Mouse (Mus musculus) natural killer cell, adult 2 months (primary cell): ENCODE measurements around the gene Adgrl3.
"Not testable (repeated sequence)": the region's sequence is repeated elsewhere in the genome, so short reads cannot be mapped to it uniquely, and the experiment has no call there.

Experiments used
- DNase-seq, 2 experiments: peaks; one replicate each; pipeline ENCODE4 v3.0.0; 2022; ENCODE audit warnings: low spot score in 2 of 2

The Adgrl3 gene

DNA sequence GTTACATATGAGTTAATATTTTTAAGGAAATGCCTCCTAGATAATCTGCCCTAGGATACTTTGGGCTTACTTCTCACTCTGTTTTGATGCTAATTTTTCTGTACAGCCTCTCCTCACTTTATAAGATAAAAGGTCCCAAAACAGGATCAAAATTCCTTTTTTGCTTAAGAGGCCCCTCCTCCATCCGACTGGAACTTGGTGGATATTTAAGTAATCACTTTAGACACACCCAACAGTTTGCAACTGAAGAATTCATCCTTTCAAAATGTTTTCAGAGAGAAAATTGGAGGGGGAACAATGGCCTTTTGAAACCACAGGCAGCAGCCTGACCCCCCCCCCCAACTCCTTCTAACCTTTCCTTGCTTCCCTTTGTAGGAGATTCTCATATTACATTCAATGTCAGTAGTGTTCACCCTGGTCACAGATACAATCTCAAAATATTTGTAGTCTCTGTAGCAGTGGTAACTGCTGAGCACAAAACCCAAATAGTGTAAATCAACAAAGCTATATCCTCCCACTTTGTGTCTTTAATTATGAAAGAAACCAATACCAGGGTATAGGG, 385.7 kb downstream of the Adgrl3 start:
- no peak for DNase-seq

DNA sequence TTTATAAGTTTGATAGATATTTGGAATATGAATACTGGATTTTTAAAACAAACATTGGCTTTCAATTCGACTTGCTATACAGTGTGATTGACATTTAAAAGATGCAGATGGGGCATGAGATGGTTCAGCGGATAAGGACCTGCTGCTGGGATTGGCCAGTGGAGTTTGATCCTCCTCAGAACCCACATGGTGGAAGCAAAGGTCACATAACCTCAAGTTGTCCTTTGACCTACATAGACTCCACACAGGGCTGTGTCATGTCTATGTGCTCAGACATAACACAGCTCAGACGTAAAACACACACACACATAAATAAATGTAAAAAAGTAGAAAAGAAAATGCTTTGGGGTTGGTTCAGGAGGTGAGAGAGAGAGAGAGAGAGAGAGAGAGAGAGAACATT, 397.4 kb downstream of the Adgrl3 start:
- no peak for DNase-seq

DNA sequence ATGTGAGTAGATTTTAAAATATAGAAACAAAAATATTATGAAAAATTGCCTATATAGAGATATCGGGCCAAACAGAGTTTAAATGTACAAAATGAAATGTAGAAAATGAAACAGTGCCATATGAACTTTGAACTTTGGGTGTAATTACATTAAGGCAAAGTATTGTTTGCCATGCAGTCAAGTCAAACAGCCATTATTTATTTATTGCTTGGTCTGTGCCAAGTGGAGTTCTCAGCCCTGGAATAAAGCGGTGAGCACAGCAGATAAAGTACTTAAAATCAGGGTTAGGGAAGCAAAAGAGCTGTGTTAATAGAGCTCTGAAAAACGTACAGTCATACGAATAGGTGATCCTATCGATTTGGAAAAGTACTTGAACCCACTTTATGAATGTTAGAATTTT, 407.5 kb downstream of the Adgrl3 start:
- DNase-seq, result no peak

DNA sequence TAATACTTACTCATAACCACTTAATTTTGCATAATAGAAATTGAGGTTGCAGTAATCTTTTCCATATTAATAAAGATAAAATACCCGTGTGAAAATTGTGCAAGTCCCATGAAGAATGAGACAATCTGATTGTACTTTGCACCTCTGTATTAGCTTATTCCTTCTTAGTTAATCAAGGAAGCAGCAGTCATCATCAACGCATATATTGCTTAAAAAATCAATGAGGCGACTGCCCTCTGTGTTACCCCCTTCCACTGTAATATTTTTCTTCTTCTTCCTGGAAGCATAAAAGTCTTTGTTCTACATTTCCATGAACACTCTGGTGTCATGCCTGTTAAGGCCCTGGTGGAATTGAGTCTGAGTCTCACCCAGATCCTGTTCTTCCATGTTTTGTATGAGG, 416.4 kb downstream of the Adgrl3 start:
- no peak for DNase-seq

DNA sequence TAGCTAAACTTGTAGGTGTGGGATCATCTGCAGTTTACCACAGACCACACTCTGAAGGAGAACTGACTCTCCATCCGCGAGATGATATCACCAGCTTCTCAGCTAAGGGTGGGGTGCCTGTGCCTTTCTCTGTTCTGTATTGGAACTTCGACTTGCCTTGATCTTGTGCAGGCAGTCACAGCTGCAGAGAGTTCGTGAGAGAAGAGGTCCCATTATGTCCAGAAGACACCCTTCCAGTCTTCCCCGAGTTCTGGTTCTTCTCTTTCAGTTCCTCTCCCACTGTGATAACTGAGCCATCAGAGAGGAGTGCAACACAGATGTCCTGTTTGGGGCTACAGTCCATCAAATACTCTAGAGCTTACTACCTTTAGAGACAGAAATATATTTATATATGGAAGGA, 422.2 kb downstream of the Adgrl3 start:
- DNase-seq, result no peak

DNA sequence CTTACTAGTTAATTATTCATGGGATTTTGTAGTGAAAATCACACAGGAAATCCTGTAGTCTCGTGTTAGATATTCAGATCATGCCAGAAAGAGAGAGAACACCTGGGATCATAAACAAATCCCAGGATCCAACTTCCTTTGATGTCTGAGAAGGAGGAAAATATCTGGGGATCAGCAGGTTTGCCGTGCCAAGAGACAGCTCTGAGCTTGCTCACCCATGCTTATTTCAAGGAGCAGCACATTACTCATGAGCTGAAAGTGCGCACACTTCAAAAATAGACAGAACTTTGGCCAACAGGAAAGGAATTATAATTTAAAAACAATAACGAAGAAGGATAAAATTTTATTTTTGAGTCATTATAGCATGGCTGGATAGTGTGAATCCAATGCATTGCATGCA, 446.0 kb downstream of the Adgrl3 start:
- DNase-seq, result no peak

DNA sequence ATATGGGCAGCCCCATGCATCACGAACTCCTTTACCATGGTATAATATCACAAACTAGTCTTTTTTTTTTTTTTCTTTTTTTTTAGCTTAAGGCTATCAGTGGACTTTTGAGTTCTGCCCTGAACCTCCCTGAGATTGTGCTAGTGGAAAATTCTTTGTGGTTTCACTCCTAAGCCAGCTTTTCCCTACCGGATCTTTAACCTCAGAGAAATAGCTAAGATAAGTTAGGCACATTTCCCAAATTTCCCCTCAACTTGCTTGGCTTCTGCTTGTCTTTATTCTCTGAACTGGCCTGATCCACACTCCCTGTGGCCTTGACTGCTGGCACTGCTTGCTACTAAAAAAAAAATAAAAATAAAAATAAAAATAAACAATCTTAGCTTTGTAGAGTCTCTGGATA, 454.7 kb downstream of the Adgrl3 start:
- no peak for DNase-seq

DNA sequence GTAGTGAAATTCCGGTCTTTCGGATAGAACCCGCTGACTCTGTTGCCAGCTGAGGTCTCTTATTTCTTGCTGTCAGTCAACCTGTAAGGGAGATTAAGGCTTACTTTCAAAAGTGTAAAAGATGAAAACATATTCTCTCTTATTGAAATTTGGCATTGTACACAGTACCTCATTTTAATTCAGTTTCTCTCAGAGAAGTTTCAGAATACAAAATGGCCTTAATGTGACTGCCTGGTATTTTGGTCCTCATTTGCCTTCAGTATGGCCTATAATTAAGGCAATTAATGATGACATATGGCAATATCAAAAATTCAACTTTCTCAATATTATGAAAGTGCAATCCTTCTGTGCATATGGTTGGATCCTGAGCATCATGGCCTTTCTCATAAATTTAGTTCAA, 455.5 kb downstream of the Adgrl3 start:
- DNase-seq, result no peak

DNA sequence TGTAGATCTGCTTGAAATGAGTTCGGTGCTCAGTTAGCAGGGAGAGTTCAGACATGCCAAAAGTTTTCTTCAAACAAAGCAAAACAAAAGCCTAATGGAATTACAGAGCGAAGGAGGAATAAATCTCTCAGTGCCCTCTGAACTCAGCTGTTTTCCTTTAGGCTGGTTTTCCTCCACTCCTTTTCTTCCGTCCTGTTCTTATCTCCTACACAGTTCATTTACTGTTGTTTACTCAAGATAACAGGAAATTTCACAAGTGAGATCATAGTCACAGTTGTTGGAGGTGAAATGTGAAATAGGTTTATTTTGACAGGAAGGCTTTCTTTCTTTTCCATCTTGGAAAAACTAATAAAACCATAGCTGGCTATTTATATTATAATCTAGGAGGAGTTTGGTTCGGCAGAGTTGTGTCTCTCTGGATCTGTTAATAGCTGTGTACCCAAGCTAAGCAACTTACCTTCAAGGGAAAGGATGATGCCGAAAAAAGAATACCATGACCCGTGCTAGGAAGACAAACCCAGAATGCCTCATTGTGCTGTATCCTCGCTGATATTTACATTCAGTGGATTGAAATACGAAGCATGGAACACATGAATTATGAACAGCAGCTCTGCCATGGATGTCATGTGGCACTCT, 456.2 kb downstream of the Adgrl3 start:
- no peak for DNase-seq

DNA sequence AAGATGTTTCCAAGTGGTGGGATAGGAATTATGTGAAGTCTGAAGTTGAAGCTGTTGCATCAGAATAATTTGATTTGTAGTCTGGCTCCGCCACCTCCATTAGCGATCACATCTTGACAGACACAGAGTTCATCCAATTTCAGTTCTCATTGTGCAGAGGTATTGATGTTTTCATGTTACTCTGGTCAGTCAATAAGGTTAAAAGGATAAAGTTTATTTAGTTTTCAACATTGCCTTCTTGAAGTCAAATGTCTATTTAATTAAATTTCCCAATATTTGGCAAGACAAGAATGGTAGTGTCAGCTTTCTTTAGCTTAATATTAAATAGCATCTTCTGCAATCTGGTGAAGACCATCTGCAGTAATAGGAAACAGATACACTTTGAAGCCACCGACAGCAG, 461.0 kb downstream of the Adgrl3 start:
- DNase-seq, result no peak

DNA sequence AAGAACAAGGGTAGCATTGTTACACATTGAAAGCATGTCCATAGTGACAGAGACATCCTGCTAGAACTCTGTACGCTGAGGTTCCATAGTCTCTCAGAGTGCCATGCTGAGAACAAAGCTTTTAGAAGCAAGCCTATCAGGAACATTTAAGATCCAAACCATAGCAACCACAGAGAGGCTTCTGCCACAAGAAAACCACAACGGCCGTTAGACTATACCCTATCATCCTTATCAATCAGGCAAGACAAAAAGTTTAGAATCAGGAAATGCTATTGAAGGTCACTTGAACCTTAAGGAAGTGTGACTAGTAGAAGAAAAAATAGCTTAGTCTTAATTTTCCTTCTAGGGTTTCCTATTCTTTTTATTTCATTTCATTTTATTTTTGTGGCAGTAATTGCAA, 464.0 kb downstream of the Adgrl3 start:
- no peak for DNase-seq

DNA sequence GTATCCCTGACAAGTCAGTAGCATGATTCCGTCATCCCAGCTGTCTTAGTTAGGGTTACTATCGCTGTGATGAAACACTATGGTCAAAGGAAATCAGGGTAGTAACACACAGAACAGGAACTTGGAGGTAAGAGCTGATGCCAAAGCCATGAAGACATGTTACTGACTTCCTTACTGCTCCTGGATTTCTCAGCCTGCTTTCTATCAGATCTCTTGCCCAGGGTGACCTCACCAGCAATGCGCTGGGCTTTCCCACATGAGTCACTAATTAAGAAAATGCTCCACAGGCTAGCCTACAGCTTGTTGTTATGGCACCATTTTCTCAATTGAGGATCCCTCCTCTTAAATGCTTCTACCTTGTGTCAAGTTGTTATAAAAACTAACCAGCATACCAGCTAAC, 481.1 kb downstream of the Adgrl3 start:
- DNase-seq, result no peak

DNA sequence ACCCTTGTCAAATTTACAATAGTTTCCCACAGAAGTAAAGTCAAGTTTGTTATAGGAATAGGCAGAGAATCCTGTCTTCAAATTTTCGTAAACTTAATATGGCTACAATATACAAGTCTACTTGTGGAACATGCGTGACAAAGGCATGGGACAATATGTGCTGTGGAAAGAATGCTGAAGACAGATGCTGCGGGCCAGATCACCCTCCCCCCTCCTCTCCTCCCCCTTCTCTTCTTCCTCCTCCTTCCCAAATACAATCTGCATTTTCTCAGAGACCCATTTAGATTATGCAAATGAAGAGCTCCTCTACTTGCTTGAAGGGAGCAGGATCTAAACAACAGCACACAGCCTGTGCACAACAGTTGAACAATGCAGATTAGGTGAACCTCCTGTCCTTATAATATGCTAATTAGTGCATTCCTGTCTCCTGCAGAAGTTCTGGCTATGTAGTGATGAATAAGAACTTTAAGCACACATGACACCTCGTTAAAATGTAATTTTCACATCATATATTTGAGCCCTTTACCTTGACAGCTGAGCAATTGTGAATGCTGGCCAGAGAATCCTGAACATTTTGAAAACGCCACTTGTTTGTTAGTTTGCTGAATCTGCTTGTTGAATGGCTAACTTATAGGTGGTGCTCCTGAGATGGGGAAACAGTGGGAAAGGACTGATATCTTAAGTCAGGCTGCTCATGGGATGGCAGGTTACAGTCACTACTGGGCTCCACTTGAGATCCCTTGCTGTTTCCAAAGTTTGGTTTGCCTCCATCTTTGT, 499.0 kb downstream of the Adgrl3 start:
- DNase-seq, result no peak

DNA sequence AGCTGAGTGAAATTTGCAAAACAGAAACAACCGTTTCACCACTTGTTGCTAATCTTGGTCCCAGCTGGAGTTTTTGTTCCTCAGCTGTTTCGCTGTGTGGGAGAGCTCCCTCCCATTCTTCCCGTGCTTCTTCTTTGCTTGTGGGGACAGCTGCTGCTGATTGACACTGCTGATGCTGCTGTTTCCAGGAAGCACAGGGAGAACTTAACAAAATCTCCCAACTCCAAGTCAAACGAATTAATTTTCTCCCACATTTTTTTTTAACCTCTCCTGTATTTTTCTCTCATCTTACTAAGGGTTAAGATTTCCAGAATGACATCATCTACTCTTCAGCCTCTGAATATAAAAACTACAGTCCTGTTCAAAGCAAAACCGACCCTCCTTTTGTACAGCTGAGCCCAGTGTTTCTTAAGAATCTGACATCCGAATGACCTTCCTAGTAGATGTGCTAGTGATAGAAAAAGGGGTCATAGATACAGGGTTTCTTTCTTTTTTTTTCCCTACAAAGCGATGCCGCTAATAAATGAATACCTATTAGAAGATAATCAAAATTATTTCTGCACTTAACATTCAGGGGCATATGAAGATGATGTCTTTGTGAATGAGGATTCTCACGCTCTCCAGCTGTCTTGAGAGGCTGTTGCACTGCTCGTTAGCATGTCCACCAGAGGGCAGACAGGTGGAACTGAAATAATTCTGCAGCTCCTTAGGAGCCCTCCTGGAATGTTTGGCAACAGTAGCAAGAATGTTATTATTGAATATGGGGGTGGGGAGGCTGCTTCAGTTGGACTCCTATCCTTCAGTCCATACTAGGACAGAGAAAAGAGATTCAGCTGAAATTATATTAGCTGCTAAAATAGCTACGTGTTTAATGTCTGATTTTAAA, 499.8 kb downstream of the Adgrl3 start:
- no peak for DNase-seq

DNA sequence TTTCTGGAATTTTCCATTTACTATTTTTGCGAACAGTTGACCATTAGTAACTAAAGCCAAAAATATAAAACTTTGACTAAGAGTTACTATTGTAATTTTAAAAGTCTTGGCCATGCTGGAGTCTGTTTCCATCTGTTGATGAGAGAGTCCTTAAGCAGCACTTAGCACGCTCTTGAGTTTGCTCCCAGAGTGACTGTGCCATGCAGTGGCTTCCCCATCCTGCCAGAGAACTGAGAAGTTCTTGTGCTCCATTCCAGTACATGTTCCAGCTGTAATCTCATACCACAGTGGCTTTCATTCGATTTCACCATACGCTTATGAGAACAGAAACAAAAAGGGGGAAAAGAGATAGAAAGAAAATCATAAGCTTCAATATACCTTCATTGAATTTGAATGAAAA, 502.8 kb downstream of the Adgrl3 start:
- DNase-seq, result no peak

DNA sequence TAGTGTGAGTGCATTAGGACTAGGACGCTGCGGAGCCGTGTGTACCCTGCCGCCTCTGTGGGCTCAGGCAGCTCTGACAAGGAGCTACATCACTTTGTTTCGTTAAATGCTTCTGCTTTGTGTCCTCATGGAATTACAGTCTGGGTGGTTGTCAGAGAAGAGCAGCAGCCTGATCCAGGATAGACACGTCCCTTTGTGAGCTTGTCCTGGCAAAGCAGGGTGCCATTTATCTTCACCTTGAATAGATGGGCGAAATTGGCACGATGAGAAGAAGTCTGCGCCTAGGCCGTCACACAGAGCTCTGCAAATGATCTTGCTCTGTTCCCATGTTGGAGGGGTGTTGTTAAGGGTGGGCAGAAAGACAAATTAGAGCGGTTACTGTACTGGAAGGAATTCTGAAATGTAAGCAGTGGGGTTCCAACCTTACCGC, 504.6 kb downstream of the Adgrl3 start:
- no peak for DNase-seq

DNA sequence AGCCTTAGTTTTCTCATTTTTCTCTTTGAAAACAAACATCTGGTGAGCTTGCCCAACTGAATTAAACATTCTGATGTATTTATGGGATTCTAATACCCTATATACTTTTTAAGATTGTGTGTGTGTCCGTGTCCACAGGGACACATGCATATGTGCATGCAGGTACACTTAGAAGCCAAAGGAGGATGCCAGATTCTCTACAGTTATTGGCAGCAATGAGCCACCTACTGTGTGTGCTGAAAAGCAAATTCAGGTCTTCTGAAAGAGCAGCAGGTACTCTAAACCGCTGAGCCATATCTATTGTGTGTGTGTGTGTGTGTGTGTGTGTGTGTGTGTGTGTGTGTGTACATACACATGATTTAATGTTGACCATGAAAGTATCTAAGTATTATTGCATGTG, 505.4 kb downstream of the Adgrl3 start:
- no peak for DNase-seq

DNA sequence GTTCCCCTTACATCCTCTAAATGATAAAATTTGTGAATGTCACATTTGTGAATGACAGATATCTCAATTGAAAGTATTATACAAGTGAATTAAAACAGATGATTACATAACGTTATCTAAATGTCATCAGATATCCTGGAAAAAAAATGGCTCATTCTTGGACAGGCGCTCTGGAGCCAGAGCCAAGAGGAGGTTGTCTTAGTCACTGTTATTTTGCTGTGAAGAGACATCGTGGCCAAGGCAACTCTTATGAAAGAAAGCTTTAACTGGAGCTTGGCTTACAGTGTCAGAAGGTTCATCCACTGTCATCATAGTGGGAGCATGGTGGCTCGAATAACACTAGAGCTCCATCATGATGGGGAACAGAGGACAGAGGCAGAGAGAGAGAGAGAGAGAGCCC, 511.7 kb downstream of the Adgrl3 start:
- DNase-seq, result no peak

DNA sequence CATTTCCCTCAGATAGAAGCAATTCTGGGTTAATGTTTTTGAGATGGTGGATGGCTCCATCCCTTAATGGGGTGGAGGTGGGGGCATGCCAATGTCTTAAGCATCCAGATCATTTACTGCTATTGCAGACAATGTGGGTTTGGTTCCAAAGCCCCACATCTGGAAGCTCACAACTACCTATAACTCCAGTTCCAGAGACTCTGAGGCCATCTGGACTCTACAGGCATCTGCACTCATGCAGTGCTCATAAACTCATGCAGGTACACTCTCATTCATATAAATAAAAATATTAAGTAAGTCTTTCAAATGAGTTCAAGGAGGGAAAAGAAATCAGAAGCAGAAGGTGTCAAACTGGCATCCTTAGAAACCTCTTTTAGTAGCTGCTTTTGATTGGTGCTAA, 530.3 kb downstream of the Adgrl3 start:
- DNase-seq, result no peak

DNA sequence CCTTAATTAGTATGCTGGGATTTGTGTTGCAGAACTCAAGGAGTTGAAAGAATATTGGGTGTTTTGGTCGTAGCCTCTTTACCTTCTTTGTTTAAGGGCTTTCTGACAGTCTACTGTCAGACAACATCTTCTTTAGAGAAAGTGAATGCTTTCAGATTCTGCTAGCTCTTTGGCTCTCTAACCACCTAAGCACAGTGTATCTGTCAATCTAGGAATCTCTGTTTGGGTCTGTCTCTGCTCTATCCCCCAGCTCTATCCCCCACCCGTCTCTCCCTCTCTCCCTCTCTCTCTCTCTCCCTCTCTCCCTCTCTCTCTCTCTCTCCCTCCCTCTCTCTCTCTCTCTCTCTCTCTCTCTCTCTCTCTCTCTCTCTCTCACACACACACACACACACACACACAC, 535.2 kb downstream of the Adgrl3 start:
- DNase-seq, result not testable (repeated sequence)

DNA sequence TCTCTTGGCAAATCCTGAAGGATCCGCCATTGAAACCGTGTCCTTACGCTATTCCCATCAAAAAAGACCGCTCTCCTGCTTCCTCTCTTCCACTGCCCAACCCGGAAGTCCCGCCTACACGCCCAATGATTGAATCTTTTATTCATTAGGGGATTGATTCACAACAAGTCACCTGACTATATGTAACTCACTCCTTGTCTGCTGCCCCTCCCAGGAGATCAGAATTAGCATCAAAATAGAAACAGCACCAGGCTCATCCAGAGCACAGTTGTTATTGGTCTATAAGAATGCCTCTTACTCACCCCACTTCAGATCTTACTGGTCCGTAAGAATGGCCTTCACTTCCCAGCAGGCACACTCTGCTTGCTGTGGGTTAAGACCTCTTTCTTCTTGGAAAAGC, 536.1 kb downstream of the Adgrl3 start:
- DNase-seq, result no peak

DNA sequence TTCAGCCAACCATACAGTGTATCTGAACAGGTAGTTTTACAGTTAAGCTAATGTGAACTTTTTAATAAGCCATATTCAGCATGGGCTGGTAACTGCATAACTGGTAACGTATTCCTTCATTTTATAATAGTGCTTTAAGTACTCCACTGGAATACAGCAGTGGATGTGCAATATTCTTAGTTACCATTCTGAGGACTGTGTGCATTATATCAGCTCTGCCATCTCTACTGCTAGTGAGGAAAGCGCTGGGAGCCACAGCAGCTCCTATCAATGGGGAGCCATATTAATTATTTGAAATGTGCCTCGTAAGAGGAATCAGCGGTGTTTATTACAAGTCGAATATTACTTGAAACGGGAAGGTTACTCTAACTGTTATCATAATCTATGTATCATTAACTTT, 539.0 kb downstream of the Adgrl3 start:
- DNase-seq, result no peak
